Mouse (Mus musculus) limb, embryonic 13.5 days (tissue): ENCODE results near the gene Sec14l3. TPM values are rescaled to one million over a fixed set of nuclear protein-coding genes. Genes with fewer than 3 reads are reported as not detected.
"Not testable (repeated sequence)": the region's sequence is repeated elsewhere in the genome, so short reads cannot be mapped to it uniquely, and the experiment has no call there.

Experiments
- ATAC-seq: fragments of 200-750 bp; cut with Nextera tagmentation; 2 replicates; pipeline ENCODE4 v1.8.0; 2017; ENCODE audit warnings: low read depth, moderate number of reproducible peaks, moderate TSS enrichment; ENCODE audit not compliant: low FRiP score
- H3K27ac ChIP-seq: fragments of 300-500 bp; sonication (generic); 2 replicates; pipeline ENCODE4 v1.5.1; 2015; ENCODE audit warnings: inconsistent platforms, mild to moderate bottlenecking, moderate library complexity
- H3K27me3 ChIP-seq: fragments of 300-500 bp; sonication (generic); 2 replicates; pipeline ENCODE4 v1.6.1; 2015; ENCODE audit warnings: mild to moderate bottlenecking, inconsistent platforms
- H3K36me3 ChIP-seq: fragments of 300-500 bp; sonication (generic); 2 replicates; pipeline ENCODE4 v1.6.1; 2015; ENCODE audit warnings: inconsistent platforms, mild to moderate bottlenecking, moderate library complexity
- H3K4me1 ChIP-seq: fragments of 300-500 bp; sonication (generic); 2 replicates; pipeline ENCODE4 v1.6.1; 2015; ENCODE audit warnings: inconsistent platforms
- H3K4me2 ChIP-seq: fragments of 300-500 bp; sonication (generic); replicated peaks from 2 replicates; pipeline ENCODE4 v1.6.1; 2015; ENCODE audit warnings: inconsistent platforms, mild to moderate bottlenecking, moderate library complexity
- H3K4me3 ChIP-seq: fragments of 300-500 bp; sonication (generic); 2 replicates; pipeline ENCODE4 v1.5.1; 2015; ENCODE audit warnings: moderate library complexity, mild to moderate bottlenecking, inconsistent platforms
- H3K9ac ChIP-seq: fragments of 300-500 bp; sonication (generic); 2 replicates; pipeline ENCODE4 v1.6.1; 2015; ENCODE audit warnings: mild to moderate bottlenecking, inconsistent platforms
- H3K9me3 ChIP-seq: fragments of 300-500 bp; sonication (generic); 2 replicates; pipeline ENCODE4 v1.6.1; 2016; ENCODE audit warnings: inconsistent platforms
- WGBS: fragments of 180-500 bp; shearing (Covaris S2); methylation state at CpG from one replicate; pipeline ENCODE4 v1.1.7; 2015; 5-methylcytosine and 5-hydroxymethylcytosine counted together
- polyA plus RNA-seq: library from polyadenylated mRNA; unstranded; fragments of >200 nt; fragmentation: Nextera tagmentation; extraction: Ambion mirVana; gene quantifications from 2 replicates; pipeline ENCODE4 v1.2.1, GENCODE M21; 2015

Sec14l3 gene
- polyA plus RNA-seq, 1 experiment from 2014 or later, result not detected

DNA sequence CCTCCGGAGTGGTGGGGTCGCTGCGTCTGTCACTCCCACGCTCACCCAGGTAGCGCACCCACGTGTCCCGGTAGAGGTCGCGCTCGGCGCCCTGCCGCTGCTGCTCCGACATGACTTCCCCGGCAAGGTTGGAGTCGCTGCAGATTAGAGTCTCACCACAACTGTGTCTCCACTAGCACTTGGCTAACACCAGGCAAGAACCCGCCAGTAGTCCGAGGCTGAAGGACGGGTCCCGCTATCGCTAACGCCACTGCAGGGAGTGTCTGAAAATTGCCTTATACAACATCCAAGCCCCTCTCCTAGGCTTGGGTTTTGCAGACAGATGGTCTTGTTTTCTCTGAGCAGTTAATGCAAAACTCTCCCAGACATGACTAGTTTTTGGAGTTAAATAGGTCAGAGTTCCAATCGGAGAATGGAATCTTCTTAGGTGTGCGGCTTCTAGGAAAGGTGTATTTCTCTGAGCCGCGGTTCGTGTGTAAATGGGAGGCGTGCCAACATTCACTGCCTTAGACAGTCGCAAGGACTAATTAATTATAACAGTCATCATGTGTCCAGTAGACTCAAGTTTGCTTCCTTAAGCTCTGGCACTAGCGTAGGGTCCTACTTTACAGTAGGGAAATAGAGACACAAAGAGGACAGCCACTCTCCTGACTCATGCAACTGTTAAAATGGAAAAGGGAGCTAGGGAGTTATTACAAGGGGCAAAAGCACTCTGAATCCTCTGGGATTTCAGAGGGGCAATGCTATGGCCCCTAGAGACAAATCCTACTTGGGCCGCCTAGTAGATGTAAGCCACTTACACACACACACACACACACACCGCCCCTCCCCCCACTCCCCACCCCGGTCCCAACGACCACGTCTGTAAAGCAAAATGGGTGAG, 30.8 kb downstream of the Sec14l3 start, which contains the start of gene Mtfp1:
TSS of gene Mtfp1 (minus strand) at position 275 of the 883 bp plus-strand sequence.
- ATAC-seq, result no peak
- H3K27ac ChIP-seq, result peak within 1 kb of the TSS; percentile 70; the same call in 1 of the 2 replicates
- peak within 1 kb of the TSS; percentile 52 for H3K4me3 ChIP-seq
- H3K9me3 ChIP-seq, result no peaks in the 10 kb centered on the region
- H3K36me3 ChIP-seq, result peaks cover 14% of the 10 kb centered on the region
- peak within 1 kb of the TSS; percentile 90 for H3K4me2 ChIP-seq
- no peaks in the 10 kb centered on the region for H3K27me3 ChIP-seq
- H3K4me1 ChIP-seq, result peaks cover 25% of the 10 kb centered on the region
- WGBS, result 7% methylated on average over 34 of the region's 34 CpGs
- H3K9ac ChIP-seq, result peak within 1 kb of the TSS; percentile 67

DNA sequence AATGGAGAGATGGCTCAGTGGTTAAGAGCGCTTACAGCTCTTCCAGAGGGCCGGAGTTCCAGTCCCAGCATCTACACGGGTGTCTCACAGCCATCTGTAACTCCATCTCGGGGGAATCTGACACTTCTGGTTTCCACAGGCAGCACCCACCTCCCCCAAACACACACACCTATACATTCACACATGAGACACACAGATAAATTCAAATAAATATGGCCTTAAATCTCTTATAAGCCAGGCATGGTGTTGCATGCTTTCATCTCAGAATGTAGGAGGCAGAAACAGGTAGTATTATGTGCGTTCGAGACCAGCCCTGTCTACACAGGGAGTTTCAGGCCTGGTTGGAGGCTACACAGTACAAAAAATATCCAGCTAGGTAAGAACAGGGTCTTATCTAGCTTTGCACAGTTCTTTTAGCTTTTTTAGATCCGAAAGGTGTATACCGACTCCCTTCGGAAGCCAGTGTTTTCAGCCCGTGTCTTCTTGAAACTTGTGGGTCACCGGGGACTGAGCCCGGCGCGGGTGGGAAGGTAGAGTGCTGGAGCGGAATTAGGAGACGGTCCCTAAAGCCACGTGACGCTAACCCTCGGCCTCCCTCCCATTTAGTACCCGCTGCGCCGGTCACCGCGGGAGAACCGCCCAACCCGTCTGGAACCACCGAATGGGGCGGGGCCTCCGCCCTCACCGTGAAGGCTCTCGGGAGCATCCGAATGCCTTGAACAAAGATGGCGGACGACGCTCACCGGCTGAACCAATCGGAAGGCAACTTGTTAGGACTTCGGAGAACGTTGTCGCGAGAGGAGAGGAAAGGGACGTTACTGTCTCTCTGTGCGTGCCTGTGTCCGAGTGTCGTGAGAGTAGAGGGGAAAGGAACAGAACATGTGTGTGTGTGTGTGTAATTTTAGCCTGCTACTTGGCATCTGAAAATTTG, 31.7 kb downstream of the Sec14l3 start:
- peak overlapping the region; percentile 85 for H3K27ac ChIP-seq
- no peaks in the 10 kb centered on the region for H3K27me3 ChIP-seq
- peaks cover 7% of the 10 kb centered on the region for H3K36me3 ChIP-seq
- H3K4me3 ChIP-seq, result peak overlapping the region; percentile 52
- H3K4me2 ChIP-seq, result peak overlapping the region; percentile 90
- peak; percentile 94 for ATAC-seq
- WGBS, result 3% methylated on average over 45 of the region's 45 CpGs
- no peaks in the 10 kb centered on the region for H3K9me3 ChIP-seq
- peak overlapping the region; percentile 87 for H3K9ac ChIP-seq
- peaks cover 25% of the 10 kb centered on the region for H3K4me1 ChIP-seq

- peaks cover under 1% of the 10 kb centered on the region; the same call in 1 of the 2 replicates for H3K36me3 ChIP-seq
- H3K27me3 ChIP-seq, result no peaks in the 10 kb centered on the region
- H3K27ac ChIP-seq, result peak overlapping the region; percentile 85
- 31% methylated on average over 10 of the region's 10 CpGs for WGBS
- H3K4me1 ChIP-seq, result peaks cover 25% of the 10 kb centered on the region
- H3K9ac ChIP-seq, result peak overlapping the region; percentile 87
- peak overlapping the region; percentile 52 for H3K4me3 ChIP-seq
- peak; percentile 55 for ATAC-seq
- H3K4me2 ChIP-seq, result peak overlapping the region; percentile 90
- H3K9me3 ChIP-seq, result no peaks in the 10 kb centered on the region
Measured at GRCm38 (mm10) chr11:4097091-4097621, 32.5 kb downstream of the Sec14l3 start.

DNA sequence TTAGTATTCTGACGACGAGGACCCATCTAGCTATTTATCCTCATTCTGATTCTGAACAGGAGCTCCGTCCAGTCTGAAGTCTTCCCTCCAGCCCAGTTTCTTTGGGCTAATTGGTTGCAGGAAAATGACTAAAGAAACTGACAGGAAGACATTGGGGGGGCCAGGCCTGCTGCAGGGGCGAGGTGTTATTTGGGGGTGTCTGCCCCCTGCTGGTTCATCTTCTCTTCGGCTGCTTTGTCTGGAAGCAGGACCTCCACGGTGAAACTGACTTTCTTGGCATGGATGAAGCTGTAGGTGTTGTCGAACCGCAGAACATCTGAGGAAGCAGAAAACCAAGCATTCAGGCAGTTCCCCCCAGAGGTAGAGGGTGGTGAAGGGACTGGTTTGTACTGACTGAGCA, 33.5 kb downstream of the Sec14l3 start:
- H3K4me3 ChIP-seq, result no peak overlapping the region
- peaks cover 25% of the 10 kb centered on the region for H3K4me1 ChIP-seq
- H3K36me3 ChIP-seq, result no peaks in the 10 kb centered on the region
- no peaks in the 10 kb centered on the region for H3K9me3 ChIP-seq
- H3K9ac ChIP-seq, result no peak overlapping the region
- H3K27ac ChIP-seq, result no peak overlapping the region
- no peaks in the 10 kb centered on the region for H3K27me3 ChIP-seq
- no peak overlapping the region for H3K4me2 ChIP-seq
- ATAC-seq, result no peak
- WGBS, result 61% methylated on average over 8 of the region's 8 CpGs

DNA sequence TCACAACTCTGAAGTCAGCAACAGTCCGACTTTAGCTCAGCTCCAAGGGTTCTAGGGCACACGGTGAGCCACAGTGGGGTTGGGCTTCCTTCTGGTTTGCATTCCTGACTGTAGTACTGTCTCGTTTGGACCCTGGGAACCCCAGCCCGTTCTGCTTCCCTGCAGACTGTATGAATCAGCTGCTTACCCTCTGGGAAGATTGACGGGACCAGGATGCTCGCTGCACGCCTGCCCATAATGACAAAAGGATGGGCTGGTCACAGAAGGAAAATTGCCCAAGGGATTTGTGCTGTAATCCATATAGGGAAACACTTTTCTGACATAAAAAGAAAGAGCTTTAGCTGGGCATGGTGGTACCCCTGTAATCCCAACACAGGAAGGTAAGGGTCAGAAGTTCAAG, 34.2 kb downstream of the Sec14l3 start:
- Histone ChIP-seq H3K4me3 (no peak overlapping the region), H3K27ac (no peak overlapping the region), H3K4me1 (peaks cover 25% of the 10 kb centered on the region), H3K36me3 (no peaks in the 10 kb centered on the region), H3K4me2 (no peak overlapping the region), H3K27me3 (no peaks in the 10 kb centered on the region), H3K9ac (no peak overlapping the region), H3K9me3 (no peaks in the 10 kb centered on the region)
- WGBS, result 77% methylated on average over 7 of the region's 7 CpGs
- no peak for ATAC-seq

DNA sequence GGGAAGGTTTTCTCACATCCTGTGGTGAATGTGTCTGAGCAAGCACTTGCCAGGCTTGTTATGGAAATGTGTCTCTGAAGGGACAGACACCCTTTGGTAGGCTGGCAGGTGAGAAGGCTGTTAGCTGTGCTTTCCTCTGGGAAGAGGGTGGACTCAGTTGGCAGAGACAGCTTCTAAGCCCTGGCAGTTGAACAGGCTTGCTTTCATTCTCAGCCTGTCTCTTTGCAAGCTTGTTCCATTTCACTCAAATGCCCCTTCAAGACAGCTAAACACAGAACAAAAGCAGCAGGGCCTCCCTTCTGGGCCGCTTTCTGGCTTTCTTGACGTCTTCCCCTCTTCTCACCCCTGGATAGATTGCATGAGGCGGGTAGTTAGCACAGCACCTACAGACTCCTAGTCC, 34.8 kb downstream of the Sec14l3 start:
- H3K27me3 ChIP-seq, result no peaks in the 10 kb centered on the region
- no peak overlapping the region for H3K9ac ChIP-seq
- 73% methylated on average over 3 of the region's 3 CpGs for WGBS
- H3K4me1 ChIP-seq, result peaks cover 22% of the 10 kb centered on the region
- no peaks in the 10 kb centered on the region for H3K36me3 ChIP-seq
- no peak overlapping the region for H3K27ac ChIP-seq
- no peak for ATAC-seq
- no peak overlapping the region for H3K4me2 ChIP-seq
- H3K9me3 ChIP-seq, result no peaks in the 10 kb centered on the region
- no peak overlapping the region for H3K4me3 ChIP-seq

DNA sequence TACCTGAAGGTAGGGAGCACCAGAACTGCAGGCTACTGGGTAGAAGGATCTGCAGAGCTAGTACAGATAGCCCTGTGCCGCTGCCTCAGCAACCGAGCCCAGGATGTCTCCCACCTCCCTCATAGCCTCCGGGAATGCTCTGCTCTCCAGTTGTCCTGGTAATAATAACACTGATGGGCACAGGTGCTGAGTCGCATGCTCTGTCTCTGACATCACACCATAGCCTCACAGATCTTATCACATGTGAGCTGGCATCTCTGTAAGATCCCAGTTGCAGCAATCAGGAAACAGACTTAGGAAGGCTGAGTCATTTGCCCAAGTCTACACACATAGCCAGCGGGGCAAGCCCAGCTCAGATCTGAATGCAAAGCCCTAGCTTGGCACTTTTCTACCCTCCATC, 37.2 kb downstream of the Sec14l3 start:
- ATAC-seq, result no peak
- Histone ChIP-seq H3K4me2 (no peak overlapping the region), H3K27ac (no peak overlapping the region), H3K4me3 (no peak overlapping the region), H3K9ac (no peak overlapping the region), H3K36me3 (no peaks in the 10 kb centered on the region; the same call in 1 of the 2 replicates), H3K27me3 (no peaks in the 10 kb centered on the region), H3K4me1 (peaks cover 6% of the 10 kb centered on the region), H3K9me3 (no peaks in the 10 kb centered on the region)
- 74% methylated on average over 5 of the region's 5 CpGs for WGBS

- no peak for ATAC-seq
- no peak overlapping the region for H3K4me2 ChIP-seq
- H3K4me1 ChIP-seq, result no peaks in the 10 kb centered on the region
- no peak overlapping the region for H3K4me3 ChIP-seq
- no peaks in the 10 kb centered on the region for H3K9me3 ChIP-seq
- H3K27ac ChIP-seq, result no peak overlapping the region
- no peaks in the 10 kb centered on the region for H3K27me3 ChIP-seq
- peaks cover 5% of the 10 kb centered on the region for H3K36me3 ChIP-seq
- WGBS, result 81% methylated on average over 14 of the region's 14 CpGs
- no peak overlapping the region for H3K9ac ChIP-seq
Measured at GRCm38 (mm10) chr11:4103522-4103921, 38.9 kb downstream of the Sec14l3 start.

DNA sequence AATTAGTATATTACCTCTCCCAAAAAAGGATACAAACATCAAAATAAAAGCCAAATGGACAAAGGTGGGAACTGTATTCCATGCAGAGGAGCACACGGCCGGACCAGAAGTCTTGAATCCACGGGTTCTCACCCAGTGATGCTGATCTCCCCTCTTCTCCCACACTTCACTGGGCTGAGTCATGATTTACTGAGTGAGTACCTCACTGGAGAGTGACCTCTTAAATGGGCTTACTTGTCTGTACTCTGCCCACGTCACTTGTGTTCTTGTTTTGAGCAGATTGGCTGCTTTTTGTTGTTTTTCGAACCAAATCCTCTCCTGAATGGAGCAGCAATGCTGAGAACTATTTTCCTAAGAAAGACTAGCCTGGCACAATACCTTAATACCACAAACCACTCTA, 40.3 kb downstream of the Sec14l3 start:
- no peak for ATAC-seq
- 81% methylated on average over 5 of the region's 5 CpGs for WGBS
- H3K9me3 ChIP-seq, result no peaks in the 10 kb centered on the region

GRCm38 (mm10) chr11:4105444-4105843, 40.8 kb downstream of the Sec14l3 start:
- Histone ChIP-seq H3K9ac (peak overlapping the region; percentile 19; the same call in 1 of the 2 replicates), H3K36me3 (peaks cover 12% of the 10 kb centered on the region), H3K4me1 (no peaks in the 10 kb centered on the region), H3K27me3 (no peaks in the 10 kb centered on the region), H3K4me3 (no peak overlapping the region), H3K4me2 (no peak overlapping the region), H3K27ac (no peak overlapping the region), H3K9me3 (no peaks in the 10 kb centered on the region)
- 33% methylated on average over 6 of the region's 6 CpGs for WGBS
- no peak for ATAC-seq

More for the DNA sequence above, 40.3 kb downstream of the Sec14l3 start:
- H3K9ac ChIP-seq, result no peak overlapping the region
- H3K4me3 ChIP-seq, result no peak overlapping the region
- H3K36me3 ChIP-seq, result peaks cover 12% of the 10 kb centered on the region
- no peak overlapping the region for H3K4me2 ChIP-seq
- H3K27me3 ChIP-seq, result no peaks in the 10 kb centered on the region
- H3K27ac ChIP-seq, result no peak overlapping the region
- H3K4me1 ChIP-seq, result no peaks in the 10 kb centered on the region

- H3K4me1 ChIP-seq, H3K4me2 ChIP-seq, ATAC-seq, H3K27me3 ChIP-seq, H3K9me3 ChIP-seq, H3K4me3 ChIP-seq, H3K27ac ChIP-seq, H3K9ac ChIP-seq: not testable (repeated sequence)
- WGBS, result 89% methylated on average over 6 of the region's 6 CpGs
- peaks cover 16% of the 10 kb centered on the region for H3K36me3 ChIP-seq
Measured at GRCm38 (mm10) chr11:4107901-4108300, 43.3 kb downstream of the Sec14l3 start.

GRCm38 (mm10) chr11:4108691-4109090, 44.0 kb downstream of the Sec14l3 start:
- Histone ChIP-seq H3K4me3 (no peak overlapping the region), H3K4me1 (no peaks in the 10 kb centered on the region), H3K36me3 (peaks cover 16% of the 10 kb centered on the region), H3K27ac (no peak overlapping the region), H3K9me3 (no peaks in the 10 kb centered on the region), H3K4me2 (no peak overlapping the region), H3K27me3 (no peaks in the 10 kb centered on the region), H3K9ac (no peak overlapping the region)
- no peak for ATAC-seq
- 67% methylated on average over 7 of the region's 7 CpGs for WGBS
